Mouse (Mus musculus) urinary bladder, postnatal 10 days (tissue): ENCODE results near the gene Oxld1.
A peak's percentile ranks its signal among the peaks of the same experiment; 100 is the strongest.

Experiments
- DNase-seq: peaks from one replicate; pipeline ENCODE4 v3.0.0; 2022; ENCODE audit warnings: low spot score

Gene Oxld1

GRCm38 (mm10) chr11:120457772-120458751, at the start of gene Oxld1, which contains the start of gene Ccdc137:
Gene Oxld1 (minus strand): TSS chr11:120458068.
Gene Ccdc137 (plus strand): TSS chr11:120458115.
- peak; percentile 26 for DNase-seq

DNA sequence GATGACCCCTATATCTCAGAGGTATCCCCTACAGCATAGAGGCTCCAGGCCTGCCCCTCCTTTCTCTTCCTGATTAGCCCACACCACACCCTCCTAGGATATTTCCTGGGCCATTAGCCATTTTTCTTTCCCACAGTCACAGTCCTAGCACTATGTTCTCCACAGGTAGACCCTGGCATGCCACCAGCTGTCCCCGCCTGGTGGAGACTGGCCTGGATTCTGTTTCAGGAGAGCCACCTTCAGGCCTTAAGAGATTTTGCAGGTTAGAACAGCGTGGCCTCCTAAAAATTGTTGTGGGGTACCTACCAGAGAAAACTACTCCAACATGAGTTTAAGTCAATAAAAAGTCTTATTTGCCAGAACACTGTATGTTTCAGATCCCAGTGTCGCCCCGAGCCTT, 49.0 kb upstream of the Oxld1 start:
- DNase-seq, result no peak

DNA sequence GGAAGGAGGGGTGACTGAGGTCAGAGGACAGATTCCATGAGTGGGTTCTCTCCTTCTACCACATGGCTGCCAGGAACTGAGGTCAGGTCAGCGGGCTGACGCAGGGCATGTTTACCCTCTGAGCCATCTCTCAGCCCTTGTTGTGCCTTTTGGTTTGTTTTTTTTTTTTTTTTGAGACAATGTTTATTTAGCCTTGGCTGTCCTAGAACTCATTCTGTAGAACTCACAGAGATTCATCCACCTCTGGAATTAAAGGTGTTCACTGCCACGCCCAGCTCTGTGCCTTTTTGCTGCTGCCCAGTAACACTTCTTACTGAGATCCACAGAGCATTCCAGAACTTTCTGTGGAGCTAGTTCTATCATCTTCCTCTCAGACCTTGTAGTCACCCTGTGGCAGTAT, 47.8 kb upstream of the Oxld1 start:
- no peak for DNase-seq

GRCm38 (mm10) chr11:120501701-120502100, 43.8 kb upstream of the Oxld1 start:
- no peak for DNase-seq

DNA sequence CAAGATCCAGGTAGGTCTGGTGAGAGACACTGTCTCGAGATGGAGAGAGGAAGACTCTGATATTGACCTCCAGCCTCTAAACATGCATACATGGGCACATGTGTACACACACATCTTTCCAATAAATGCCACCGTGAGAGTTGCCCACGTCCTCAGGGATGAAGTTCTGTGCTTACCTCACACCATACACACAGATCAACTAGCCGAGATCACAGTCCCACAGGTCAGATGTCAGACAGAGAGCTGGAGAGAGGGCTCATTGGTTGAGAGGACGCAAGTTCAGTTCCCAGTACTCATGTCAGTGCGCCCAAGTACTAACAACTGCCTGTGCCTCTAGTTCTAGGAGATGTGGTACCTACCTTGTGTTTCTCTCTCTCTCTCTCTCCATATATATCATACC, 43.1 kb upstream of the Oxld1 start:
- DNase-seq, result no peak

DNA sequence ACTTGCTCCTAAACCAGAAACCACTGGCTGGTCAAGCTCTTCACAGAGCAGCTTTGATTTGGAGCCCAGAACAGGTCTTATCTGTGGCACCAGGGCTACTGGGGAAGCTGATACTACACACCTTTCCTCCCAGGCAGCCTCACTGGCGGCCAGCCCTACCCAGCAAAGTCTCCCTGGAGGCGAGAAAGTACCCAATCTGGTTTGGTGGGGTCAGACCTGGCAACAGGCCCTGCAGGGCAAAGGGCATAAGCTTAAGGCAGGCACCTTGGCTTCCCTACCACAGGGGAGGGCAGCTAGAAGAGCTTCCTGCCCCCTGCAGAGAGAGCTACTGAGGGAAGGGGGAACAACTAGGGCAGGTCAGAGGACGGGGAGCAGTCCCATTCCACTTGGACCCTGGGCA, 42.5 kb upstream of the Oxld1 start:
- no peak for DNase-seq

DNA sequence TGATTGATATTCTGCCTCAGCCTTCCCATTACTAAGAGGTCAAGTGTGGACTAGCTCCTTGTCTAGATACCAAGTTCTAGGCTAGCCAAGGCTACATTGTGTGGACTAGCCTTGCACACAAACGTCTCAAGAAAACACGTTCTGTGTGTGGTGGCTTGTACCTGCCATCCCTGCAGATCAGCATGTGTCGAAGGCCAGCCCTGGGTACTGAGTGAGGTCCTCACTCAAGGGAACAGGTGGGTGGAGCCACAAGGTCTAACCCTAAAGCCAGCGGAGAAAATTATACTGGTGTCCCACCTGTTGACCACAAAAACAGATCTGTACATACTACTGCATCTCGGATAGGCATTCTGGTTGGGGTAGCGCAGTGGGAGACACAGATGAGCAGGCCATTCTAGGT, 42.0 kb upstream of the Oxld1 start:
- no peak for DNase-seq

DNA sequence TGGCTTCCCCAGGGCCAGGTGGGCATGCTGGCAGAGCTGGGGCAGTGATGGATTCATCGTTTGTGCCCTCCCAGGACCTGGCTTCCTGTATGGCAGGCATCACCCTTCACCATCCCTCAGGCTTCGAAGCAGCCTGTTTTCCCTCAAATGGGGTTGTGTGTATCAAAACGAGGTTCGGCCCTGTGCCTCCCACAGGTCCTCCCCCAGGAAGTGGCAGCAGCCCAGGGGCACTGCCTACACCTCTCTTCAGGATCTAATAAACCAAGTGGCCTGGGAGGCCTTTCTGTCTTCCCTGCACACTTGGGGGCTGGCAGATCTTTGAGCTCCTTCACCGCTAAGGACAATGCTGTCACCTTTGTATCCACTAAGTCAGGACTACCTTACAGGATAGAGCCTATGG, 41.0 kb upstream of the Oxld1 start:
- no peak for DNase-seq

DNA sequence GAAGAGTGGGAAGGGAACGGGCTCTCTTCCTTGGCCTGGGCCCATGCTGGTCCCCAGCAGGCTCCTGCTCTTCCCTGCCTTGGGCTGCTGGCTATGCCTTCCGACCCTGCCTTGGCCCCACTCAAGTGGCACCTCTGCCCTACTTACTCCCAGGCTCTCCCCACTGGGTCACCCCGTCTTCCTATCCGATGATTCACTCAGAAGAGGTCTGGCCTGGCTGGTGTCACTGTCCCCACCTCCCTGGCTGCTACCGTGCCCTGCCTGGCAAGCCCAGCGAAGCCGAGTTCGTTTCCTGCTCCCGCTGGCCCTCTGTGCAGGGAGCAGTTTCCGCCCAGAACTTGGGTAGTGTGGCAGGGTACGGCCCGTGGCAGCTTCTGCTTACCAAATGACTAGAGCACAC, 40.4 kb upstream of the Oxld1 start:
- no peak for DNase-seq

GRCm38 (mm10) chr11:120497436-120497835, 39.6 kb upstream of the Oxld1 start:
- DNase-seq, result no peak

DNA sequence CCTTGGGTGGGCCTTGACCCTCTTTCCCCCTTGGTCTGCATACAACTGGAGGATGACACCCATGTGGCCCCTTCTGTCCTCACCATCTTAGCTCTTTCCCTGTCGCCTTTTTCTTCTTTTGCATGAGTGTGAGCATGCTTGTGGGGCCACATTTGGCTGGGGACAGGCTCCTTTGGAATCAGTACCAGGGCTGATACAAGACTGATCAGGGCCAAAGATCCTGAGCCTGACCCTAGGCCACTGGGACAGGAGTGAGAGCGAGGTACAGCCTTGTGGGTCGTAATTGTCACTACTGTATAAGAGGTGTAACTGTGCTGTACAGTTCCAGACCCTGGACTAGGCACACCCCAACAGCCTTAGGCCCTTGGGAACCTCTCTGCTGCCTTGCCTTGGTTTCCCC, 36.0 kb upstream of the Oxld1 start:
- DNase-seq, result no peak

- no peak for DNase-seq
Measured at GRCm38 (mm10) chr11:120493351-120493750, 35.5 kb upstream of the Oxld1 start.

GRCm38 (mm10) chr11:120492878-120493203, 35.0 kb upstream of the Oxld1 start:
- no peak for DNase-seq

- no peak for DNase-seq
Measured at GRCm38 (mm10) chr11:120492024-120492877, 34.4 kb upstream of the Oxld1 start.

DNA sequence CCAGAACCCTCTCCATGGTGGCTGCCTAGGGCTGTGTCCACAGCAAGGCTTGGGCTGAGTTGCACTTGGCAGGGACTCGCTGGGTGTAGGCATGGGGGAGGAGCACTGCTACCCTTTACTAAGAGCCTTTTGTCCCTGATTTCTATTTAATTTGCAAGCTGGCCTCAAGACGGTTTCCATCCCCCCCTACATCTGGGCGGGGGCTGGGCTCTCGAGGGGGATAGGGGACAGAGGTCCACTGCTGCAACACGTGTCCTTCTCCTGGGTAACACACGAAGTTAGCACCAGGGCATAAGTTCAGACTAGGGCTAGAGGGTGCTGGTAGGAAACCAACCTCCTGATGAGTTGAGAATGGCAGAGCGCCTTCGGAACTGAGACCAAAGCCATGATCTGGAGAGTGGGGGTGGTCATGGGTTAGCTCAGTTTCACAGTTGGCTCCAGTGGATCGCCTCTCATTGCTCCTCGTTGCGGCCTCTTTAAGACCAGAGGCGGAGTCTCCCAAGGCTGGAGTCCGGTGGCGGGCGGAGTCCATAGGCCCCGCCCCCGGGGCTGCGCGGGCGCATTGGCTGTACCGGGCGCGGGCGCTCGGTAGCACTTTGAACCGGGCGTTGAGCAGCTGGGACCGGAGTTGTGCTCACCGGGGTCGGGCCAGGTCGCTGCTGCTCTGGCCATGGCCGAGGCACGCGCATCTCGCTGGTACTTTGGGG, 33.6 kb upstream of the Oxld1 start, which contains the start of gene Slc25a10:
Gene Slc25a10 (plus strand): TSS at position 524 of the 707 bp plus-strand sequence.
- peak; percentile 40 for DNase-seq

- no peak for DNase-seq
Measured at GRCm38 (mm10) chr11:120490291-120491046, 32.6 kb upstream of the Oxld1 start.

GRCm38 (mm10) chr11:120489054-120489761, 31.3 kb upstream of the Oxld1 start:
- DNase-seq, result no peak

DNA sequence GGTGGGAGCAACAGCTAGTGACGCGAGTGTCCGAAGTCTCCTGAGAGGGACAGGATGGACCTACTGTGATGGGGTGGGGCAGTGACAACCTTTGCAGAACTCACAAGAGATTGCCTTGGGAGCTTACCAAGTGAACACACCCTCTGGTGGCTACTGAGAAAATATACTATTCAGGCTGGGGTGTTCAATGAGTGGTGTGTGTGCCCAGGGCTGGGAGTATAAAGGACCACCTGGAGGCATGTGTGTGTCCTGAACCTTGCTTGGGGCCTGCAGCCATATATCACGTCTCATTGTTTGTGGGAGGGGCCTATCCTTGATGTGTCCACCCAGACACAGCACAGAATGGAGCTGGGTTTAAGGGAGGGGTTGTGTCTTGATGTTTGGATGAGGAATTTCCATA, 30.6 kb upstream of the Oxld1 start:
- DNase-seq, result no peak

- no peak for DNase-seq
Measured at GRCm38 (mm10) chr11:120485251-120485650, 27.4 kb upstream of the Oxld1 start.

DNA sequence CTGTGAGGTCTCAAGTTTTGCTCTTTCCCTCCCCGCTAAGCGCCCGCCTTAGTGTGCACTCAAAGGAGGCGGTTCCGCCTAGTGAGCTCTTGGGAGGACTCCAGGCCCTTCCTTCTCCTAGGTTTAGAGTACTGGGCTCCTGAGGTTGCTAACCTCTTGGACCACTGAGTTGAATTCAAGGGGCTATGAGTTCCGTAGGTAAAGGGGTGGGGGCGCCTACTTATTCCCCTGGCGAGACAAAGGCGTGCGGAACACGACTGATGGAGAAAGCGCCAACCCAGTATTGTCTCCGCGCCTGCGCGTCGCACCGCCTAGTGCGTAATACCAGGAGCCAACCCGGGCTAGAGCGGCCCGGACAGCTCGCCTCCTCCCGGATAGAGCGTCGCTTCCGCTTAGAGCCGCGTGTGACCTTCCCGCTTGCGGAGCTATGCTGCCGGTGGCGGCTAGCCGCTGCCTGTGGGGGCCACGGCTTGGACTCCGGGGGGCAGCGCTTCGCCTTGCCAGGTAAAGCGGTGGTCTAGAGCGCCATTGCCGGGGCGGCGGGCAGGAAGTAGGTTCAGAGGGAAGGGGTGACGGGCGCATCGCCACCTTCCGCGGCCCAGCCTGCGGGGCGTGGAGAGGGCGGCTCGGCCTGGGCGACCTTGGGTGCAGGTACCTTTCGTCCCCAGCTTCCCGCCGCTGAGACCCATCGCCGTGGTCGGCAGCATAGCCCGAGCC, 26.6 kb upstream of the Oxld1 start, which contains the start of gene Mrpl12:
Gene Mrpl12 (plus strand): TSS at position 349 of the 717 bp plus-strand sequence.
- peak; percentile 57 for DNase-seq
